Mouse (Mus musculus) adipocyte (in vitro differentiated cells): Measurements from ENCODE around the gene Mrtfa.

ENCODE experiments used
- DNase-seq: peaks from one replicate; pipeline ENCODE4 v3.0.0-alpha.2; 2016; ENCODE audit warnings: low spot score

Gene Mrtfa

GRCm38 (mm10) chr15:81030891-81031425 is 159.6 kb downstream of the Mrtfa start:
- no peak for DNase-seq

- peak; percentile 81 for DNase-seq
Measured at GRCm38 (mm10) chr15:81027378-81028173, 163.0 kb downstream of the Mrtfa start.

DNA sequence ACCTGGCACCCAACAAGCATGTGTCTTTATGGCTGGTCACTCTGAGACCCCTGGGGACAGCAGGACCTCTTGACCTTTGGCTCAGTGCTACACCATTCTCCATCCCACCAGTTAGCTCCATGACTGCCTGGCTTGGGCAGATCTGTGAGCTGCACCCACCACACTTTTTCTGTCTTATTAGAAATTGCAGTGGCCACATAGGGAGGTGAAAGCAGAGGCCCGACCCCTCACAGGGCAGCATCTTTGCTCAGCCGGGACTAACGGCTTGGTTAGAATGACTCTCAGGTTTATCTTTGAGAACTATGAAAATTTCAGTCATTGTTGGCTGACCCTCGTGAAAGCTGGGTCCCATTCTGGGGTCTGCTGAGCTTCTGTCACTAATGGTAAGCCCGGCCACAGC is 163.7 kb downstream of the Mrtfa start:
- DNase-seq = no peak

- no peak for DNase-seq
Measured at GRCm38 (mm10) chr15:81023842-81024241, 166.7 kb downstream of the Mrtfa start.

- DNase-seq = no peak
Measured at GRCm38 (mm10) chr15:81022437-81022836, 168.1 kb downstream of the Mrtfa start.

- no peak for DNase-seq
Measured at GRCm38 (mm10) chr15:81021377-81021776, 169.2 kb downstream of the Mrtfa start.

- DNase-seq = no peak
Measured at GRCm38 (mm10) chr15:81017308-81017707, 173.2 kb downstream of the Mrtfa start.

GRCm38 (mm10) chr15:81016488-81016887 is 174.1 kb downstream of the Mrtfa start:
- no peak for DNase-seq

GRCm38 (mm10) chr15:81015068-81015744 is 175.4 kb downstream of the Mrtfa start:
- DNase-seq = no peak

- no peak for DNase-seq
Measured at GRCm38 (mm10) chr15:81013186-81013585, 177.4 kb downstream of the Mrtfa start.

DNA sequence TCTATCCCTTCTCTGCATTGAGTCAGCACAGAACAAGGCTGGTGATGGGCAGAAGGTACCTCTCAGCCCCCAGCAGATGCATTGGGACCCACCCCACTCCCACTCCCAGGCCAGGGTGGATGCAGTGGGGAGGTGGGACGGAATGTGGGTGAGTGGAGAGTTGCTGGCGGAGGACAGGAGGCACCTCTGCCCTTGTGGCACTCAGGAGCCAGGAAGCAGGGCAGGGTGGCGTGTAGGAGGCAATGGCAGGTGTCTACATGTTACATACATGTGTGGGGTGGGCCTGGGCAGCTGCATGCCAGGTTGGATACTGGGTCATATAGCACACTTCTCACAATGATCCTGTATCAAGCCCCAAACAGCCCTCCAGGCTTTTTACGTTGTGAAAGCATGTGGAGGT is 178.2 kb downstream of the Mrtfa start:
- DNase-seq = no peak

DNA sequence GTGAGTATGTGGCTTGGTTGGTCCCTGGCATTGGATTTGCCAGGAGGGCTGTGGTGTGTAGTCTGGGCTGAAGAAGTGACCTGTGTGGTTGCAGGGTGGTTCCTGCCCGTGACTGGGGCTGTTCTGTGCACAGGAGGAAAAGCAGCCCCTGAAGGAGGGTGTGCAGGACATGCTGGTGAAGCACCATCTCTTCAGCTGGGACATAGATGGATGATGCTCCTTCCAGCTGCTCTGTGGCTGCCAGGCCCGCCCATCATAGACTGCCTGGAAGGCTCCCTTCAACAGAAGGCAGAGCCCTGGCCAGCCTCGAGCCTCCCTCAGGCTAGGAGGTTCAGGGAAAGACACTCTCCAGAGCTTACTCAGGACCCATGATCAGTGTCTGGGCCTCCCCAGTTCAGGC is 179.0 kb downstream of the Mrtfa start:
- DNase-seq = no peak

- DNase-seq = no peak
Measured at GRCm38 (mm10) chr15:81010114-81010513, 180.4 kb downstream of the Mrtfa start.

- DNase-seq = peak; percentile 16
Measured at GRCm38 (mm10) chr15:81008689-81009123, 181.9 kb downstream of the Mrtfa start.

GRCm38 (mm10) chr15:81007905-81008304 is 182.7 kb downstream of the Mrtfa start:
- no peak for DNase-seq

GRCm38 (mm10) chr15:81007339-81007738 is 183.2 kb downstream of the Mrtfa start:
- no peak for DNase-seq

- no peak for DNase-seq
Measured at GRCm38 (mm10) chr15:81006127-81006735, 184.3 kb downstream of the Mrtfa start.

- no peak for DNase-seq
Measured at GRCm38 (mm10) chr15:81000419-81001138, 190.0 kb downstream of the Mrtfa start.

GRCm38 (mm10) chr15:80997077-80997476 is 193.5 kb downstream of the Mrtfa start:
- no peak for DNase-seq

DNA sequence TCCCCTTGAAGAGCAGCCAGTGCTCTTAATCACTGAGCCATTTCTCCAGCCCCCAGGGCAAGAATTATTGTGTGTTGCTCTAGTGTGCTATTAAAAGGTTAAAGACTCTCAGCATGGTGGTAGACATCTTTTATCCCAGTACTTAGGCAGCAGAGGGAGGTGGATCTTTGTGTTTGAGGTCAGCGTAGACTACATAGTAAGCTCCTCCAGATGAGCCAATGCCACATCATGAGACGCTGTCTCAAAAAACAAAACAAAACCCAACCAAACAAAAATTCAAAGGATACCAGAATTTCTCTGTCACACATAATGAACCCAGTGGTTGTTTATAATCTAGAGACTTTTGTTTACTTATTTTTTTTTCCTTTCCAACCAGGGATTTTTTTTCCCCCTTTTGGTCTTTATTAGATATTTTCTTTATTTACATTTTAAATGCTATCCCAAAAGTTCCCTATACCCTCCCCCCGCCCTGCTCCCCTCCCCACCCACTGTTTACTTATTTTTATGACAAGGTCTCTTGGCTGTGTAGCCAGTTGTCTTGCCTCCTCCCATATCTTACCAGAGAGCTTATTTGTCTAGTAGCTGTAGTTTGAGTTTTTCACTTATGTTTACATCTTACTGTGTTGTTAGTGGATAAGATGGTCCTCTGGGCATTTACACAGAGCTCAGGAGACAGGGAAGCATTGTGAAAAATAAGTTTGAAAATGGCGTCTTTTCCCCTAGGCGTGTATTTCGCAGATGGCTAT is 194.3 kb downstream of the Mrtfa start:
- no peak for DNase-seq

GRCm38 (mm10) chr15:80994959-80995358 is 195.6 kb downstream of the Mrtfa start:
- DNase-seq = no peak
